Mouse (Mus musculus): ENCODE measurements at regions not wholly inside any gene's neighbourhood (a gene's known extent, or its start where the extent isn't known, plus 50 kb on each side); places are given as distances from the start of the nearest gene placed in this dataset.
"Not testable (repeated sequence)": the region's sequence is repeated elsewhere in the genome, so short reads cannot be mapped to it uniquely, and the experiment has no call there.

DNA sequence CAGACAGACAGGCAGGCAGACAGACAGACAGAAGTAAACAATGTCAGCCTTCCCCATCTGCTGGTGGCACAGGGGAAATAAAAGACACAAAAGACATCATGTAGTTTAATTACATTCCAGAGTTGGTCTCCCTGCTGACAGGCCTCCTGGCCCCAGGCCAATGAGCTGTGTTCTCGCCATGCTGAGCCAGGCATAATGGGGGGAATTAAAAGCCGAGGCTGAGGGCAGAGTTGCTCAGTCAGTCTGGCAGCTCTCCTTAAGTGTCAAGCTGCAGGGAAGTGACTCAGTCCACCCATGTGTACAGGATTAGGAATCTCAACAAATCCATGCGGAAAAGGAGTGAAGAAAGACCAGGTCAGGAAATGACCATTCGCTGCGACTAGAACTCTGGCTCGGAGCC lies 214.5 kb upstream of the Castor2 start:
- Histone ChIP-seq H3K4me1 (peaks cover 17% of the 10 kb centered on the region), H3K27ac (replicated peaks) (peak overlapping the region; percentile 69), H3K4me3 (no peak overlapping the region), H3K27me3 (replicated peaks) (peaks cover 8% of the 10 kb centered on the region; the same call in 1 of the 2 replicates), H3K4me2 (peak overlapping the region; percentile 22), H3K9ac (no peak overlapping the region), H3K36me3 (no peaks in the 10 kb centered on the region), H3K9me3 (no peaks in the 10 kb centered on the region)
- peak; percentile 66; the same call in 1 of the 2 replicates for ATAC-seq (ENCODE audit: extremely low read depth, insufficient number of reproducible peaks, low FRiP score, low TSS enrichment)
- whole genome bisulfite sequencing: 26% methylated on average over 6 of the region's 6 CpGs

GRCm38 (mm10) chr5:133884593-133884992 lies 214.9 kb upstream of the Castor2 start:
- Histone ChIP-seq H3K27ac (replicated peaks) (peak overlapping the region; percentile 69), H3K4me2 (peak overlapping the region; percentile 22; the same call in 1 of the 2 replicates), H3K36me3 (no peaks in the 10 kb centered on the region), H3K9me3 (no peaks in the 10 kb centered on the region), H3K27me3 (replicated peaks) (peaks cover 8% of the 10 kb centered on the region; the same call in 1 of the 2 replicates), H3K4me1 (peaks cover 17% of the 10 kb centered on the region), H3K4me3 (no peak overlapping the region), H3K9ac (no peak overlapping the region)
- ATAC-seq (ENCODE audit: extremely low read depth, insufficient number of reproducible peaks, low FRiP score, low TSS enrichment): no peak
- 57% methylated on average over 2 of the region's 2 CpGs for WGBS

DNA sequence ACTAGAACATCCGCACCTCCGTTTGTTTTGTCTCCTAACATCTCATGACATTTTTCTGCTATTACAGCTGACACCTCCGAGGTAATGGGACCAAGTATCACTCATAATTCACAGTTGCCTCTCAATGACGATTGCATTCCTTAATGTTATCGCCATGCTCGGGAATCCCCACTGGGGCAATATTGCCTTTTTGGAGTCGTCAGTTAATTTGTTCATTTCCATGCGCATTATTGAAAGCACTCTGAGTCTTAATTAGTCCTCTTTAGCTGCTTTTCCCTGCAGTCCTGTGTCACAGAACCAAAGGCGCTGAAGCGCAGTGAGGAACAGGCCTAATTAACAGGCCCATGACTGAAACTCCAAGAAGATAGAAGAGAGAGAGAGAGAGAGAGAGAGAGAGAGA lies 255.0 kb upstream of the Castor2 start:
- H3K4me2 ChIP-seq: no peak overlapping the region
- ATAC-seq (ENCODE audit: extremely low read depth, insufficient number of reproducible peaks, low FRiP score, low TSS enrichment): no peak
- no peak overlapping the region for H3K9ac ChIP-seq
- no peak overlapping the region for H3K4me3 ChIP-seq
- H3K27ac ChIP-seq (replicated peaks): no peak overlapping the region
- H3K4me1 ChIP-seq: no peaks in the 10 kb centered on the region
- H3K27me3 ChIP-seq (replicated peaks): peaks cover 16% of the 10 kb centered on the region
- no peaks in the 10 kb centered on the region for H3K36me3 ChIP-seq
- peaks cover 4% of the 10 kb centered on the region; the same call in 1 of the 2 replicates for H3K9me3 ChIP-seq
- WGBS: 66% methylated on average over 10 of the region's 10 CpGs

DNA sequence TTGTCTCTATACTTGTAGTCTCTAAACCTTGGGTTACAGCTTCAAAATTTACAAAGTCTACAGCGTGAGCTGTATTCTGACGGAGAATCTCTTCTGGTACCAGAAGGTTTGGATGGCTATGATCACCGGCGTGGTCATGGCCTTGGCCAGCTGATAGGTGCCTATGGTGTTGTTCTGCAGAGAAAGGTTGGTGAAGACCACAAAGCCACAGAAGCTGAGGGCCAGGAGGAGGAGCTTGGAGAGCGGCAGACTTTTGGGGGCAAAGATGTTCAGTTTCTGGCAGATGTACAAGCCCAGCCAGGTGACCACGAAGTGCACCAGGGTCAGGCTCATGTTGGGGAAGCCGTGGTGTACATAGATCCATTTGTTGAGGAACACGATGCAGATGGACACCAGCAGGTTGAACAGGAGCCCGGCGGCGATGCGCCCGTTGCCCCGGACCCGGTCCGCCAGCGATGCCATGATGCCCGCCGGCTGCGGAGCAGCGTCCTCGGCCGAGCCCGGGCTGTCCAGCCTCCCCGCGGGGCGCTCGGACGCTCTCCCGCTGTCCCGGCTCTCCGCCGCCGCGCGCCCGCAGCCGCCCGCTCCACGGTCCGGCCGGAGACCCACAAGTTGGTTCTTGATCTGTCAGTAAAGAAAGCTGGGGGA lies 257.3 kb upstream of the Castor2 start:
- not testable (repeated sequence) for H3K9me3 ChIP-seq; H3K27ac ChIP-seq (replicated peaks); H3K9ac ChIP-seq; H3K36me3 ChIP-seq; H3K4me1 ChIP-seq
- peak; percentile 58; the same call in 1 of the 2 replicates for ATAC-seq (ENCODE audit: extremely low read depth, insufficient number of reproducible peaks, low FRiP score, low TSS enrichment)
- Histone ChIP-seq H3K4me2 (peak overlapping the region; percentile 55), H3K27me3 (replicated peaks) (peaks cover 16% of the 10 kb centered on the region), H3K4me3 (peak overlapping the region; percentile 25; the same call in 1 of the 2 replicates)
- WGBS: 40% methylated on average over 15 of the region's 42 CpGs

DNA sequence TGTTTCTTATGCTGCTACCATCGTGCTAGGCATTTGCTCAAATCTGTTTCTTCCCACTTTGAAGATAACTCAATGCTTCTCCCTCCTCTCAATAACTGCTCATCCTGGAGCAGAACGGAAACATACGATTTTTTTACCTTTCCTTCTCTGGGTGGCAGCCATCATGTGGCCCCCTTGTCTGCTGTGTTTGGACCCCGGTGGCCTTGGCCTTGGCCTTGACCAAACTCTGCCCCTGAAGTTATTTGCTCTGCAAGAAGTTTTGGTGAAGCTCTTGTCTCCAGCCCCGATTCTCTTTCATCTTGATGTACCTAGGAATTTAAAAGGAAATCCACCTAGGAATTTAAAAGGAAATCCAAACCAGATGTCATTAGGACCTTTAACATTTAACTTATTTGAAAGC lies 261.2 kb upstream of the Castor2 start:
- 71% methylated on average over 5 of the region's 5 CpGs for WGBS
- ATAC-seq (ENCODE audit: extremely low read depth, insufficient number of reproducible peaks, low FRiP score, low TSS enrichment): no peak
- Histone ChIP-seq H3K27me3 (replicated peaks) (peaks cover 8% of the 10 kb centered on the region), H3K4me2 (no peak overlapping the region), H3K27ac (replicated peaks) (no peak overlapping the region), H3K4me3 (no peak overlapping the region), H3K9me3 (no peaks in the 10 kb centered on the region), H3K4me1 (no peaks in the 10 kb centered on the region), H3K9ac (no peak overlapping the region), H3K36me3 (no peaks in the 10 kb centered on the region)

GRCm38 (mm10) chr5:133833217-133833616 lies 266.3 kb upstream of the Castor2 start:
- H3K9me3 ChIP-seq: no peaks in the 10 kb centered on the region
- H3K36me3 ChIP-seq: no peaks in the 10 kb centered on the region
- WGBS: 86% methylated on average over 7 of the region's 7 CpGs
- H3K4me3 ChIP-seq: no peak overlapping the region
- no peak for ATAC-seq (ENCODE audit: extremely low read depth, insufficient number of reproducible peaks, low FRiP score, low TSS enrichment)
- no peak overlapping the region for H3K4me2 ChIP-seq
- H3K4me1 ChIP-seq: no peaks in the 10 kb centered on the region
- no peak overlapping the region for H3K9ac ChIP-seq
- no peaks in the 10 kb centered on the region for H3K27me3 ChIP-seq (replicated peaks)
- H3K27ac ChIP-seq (replicated peaks): no peak overlapping the region

DNA sequence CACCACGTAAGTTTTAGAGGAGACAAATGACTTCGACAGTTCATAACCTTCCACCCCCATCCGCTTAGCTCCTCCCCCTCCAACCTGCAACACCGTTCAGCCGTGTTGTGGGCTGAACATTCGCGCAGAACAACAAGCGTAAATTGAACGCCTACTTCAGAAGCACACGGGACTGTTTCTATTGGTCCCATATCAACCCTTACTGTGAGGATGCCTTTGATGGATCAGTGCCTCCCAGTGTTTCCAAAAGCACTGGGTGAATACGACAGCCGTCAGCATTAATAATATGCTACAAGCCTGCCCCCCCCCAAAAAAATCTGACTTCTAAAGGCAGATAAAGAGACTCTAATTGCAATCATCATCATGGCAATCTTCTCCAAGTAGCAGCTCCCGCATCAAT lies 271.3 kb upstream of the Castor2 start:
- H3K27me3 ChIP-seq (replicated peaks): no peaks in the 10 kb centered on the region
- 85% methylated on average over 13 of the region's 13 CpGs for WGBS
- H3K4me2 ChIP-seq: no peak overlapping the region
- no peak for ATAC-seq (ENCODE audit: extremely low read depth, insufficient number of reproducible peaks, low FRiP score, low TSS enrichment)
- no peaks in the 10 kb centered on the region for H3K9me3 ChIP-seq
- no peaks in the 10 kb centered on the region for H3K4me1 ChIP-seq
- H3K4me3 ChIP-seq: no peak overlapping the region
- H3K36me3 ChIP-seq: no peaks in the 10 kb centered on the region
- no peak overlapping the region for H3K9ac ChIP-seq
- no peak overlapping the region for H3K27ac ChIP-seq (replicated peaks)

DNA sequence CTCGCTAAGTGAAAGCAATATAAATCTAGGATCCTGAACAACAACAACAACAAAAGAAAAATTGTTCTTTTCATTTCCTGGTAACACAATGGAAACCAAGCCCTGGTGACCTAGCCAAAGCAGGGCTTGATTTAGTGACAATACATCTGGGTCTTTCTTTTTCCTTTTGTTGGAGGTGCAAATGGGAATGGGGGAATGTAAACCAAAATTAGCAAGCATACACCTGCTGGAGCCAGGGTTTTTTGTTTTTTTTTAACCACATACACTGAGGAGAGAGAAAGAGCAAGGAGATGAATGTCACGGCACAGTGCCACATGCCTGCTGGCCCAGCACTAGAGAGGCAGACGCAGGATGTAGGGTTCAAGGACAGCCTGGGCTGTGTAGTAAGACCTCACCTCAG lies 275.6 kb upstream of the Castor2 start:
- 71% methylated on average over 3 of the region's 3 CpGs for WGBS
- Histone ChIP-seq H3K9ac (no peak overlapping the region), H3K27ac (replicated peaks) (no peak overlapping the region)

DNA sequence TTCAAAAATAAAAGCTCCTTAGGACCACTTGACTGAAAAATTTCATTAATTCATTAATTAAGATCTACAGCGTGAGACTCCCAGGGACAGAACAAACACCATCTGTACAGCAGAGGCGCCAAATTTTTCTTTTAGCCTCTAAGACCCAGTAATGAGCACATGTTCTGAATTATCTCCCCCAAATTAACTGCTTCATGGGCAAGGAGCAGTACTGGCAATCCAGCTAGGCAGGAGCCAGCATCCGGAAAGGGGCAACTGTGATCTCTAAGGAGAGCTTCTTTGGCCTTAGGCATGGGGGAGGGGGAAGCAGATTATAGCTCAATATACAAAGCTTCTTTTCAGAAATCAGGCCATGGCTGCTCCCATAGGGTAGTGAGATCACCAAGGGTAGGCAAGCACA lies 278.2 kb upstream of the Castor2 start:
- Histone ChIP-seq H3K4me2 (no peak overlapping the region), H3K4me1 (no peaks in the 10 kb centered on the region), H3K27me3 (replicated peaks) (no peaks in the 10 kb centered on the region), H3K4me3 (no peak overlapping the region), H3K36me3 (no peaks in the 10 kb centered on the region), H3K9me3 (no peaks in the 10 kb centered on the region), H3K27ac (replicated peaks) (no peak overlapping the region), H3K9ac (no peak overlapping the region)
- WGBS: 68% methylated on average over 3 of the region's 3 CpGs
- ATAC-seq (ENCODE audit: extremely low read depth, insufficient number of reproducible peaks, low FRiP score, low TSS enrichment): no peak

More for the DNA sequence above, 275.6 kb upstream of the Castor2 start:
- Histone ChIP-seq H3K4me2 (no peak overlapping the region), H3K4me1 (no peaks in the 10 kb centered on the region), H3K27me3 (replicated peaks) (no peaks in the 10 kb centered on the region), H3K4me3 (no peak overlapping the region), H3K9me3 (no peaks in the 10 kb centered on the region), H3K36me3 (no peaks in the 10 kb centered on the region)
- no peak for ATAC-seq (ENCODE audit: extremely low read depth, insufficient number of reproducible peaks, low FRiP score, low TSS enrichment)

DNA sequence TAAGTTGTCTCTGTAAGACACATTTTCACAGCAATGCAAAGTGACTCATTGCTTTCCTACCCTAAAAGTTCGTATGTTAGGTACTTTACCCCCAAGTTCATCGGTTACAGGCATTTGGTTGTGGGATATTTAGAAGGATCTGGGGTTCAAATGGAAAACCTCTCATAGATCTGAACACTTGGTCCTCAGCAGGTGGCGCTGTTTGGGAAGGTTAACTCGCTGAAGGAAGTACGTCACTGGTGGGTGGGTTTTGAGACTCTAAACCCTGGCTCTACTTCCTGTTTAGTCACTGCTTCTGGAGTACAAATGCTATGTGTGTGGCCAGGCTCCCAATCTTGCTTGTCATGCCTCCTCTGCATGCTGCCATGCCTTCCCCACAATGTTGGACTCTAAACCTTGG lies 284.0 kb upstream of the Castor2 start:
- WGBS: 78% methylated on average over 5 of the region's 5 CpGs
- Histone ChIP-seq H3K36me3 (no peaks in the 10 kb centered on the region), H3K4me3 (no peak overlapping the region), H3K4me1 (no peaks in the 10 kb centered on the region), H3K27me3 (replicated peaks) (no peaks in the 10 kb centered on the region), H3K4me2 (no peak overlapping the region), H3K9me3 (no peaks in the 10 kb centered on the region), H3K9ac (no peak overlapping the region), H3K27ac (replicated peaks) (no peak overlapping the region)
- ATAC-seq (ENCODE audit: extremely low read depth, insufficient number of reproducible peaks, low FRiP score, low TSS enrichment): no peak

- no peak for ATAC-seq (ENCODE audit: extremely low read depth, insufficient number of reproducible peaks, low FRiP score, low TSS enrichment)
Measured at GRCm38 (mm10) chr5:133814436-133814835, 285.1 kb upstream of the Castor2 start.

DNA sequence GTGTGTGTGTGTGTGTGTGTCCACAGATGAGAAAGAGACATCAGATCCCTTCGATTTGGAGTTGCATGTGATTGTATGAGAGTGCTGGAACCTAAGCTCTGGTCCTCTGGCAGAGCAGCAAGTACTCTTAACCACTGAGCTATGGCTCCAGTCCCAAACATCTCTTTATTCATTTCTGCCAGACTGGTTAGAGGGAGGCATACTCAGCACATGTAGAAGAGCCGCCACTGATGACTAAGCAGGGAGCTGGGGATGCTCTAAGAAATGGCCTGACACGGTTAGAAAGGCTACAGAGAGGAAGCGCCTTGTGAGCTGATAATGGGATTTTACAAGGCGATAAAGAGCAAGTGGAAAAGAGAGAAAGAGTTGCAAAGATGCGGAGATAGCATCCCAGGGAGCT lies 287.3 kb upstream of the Castor2 start:
- Histone ChIP-seq H3K4me1 (no peaks in the 10 kb centered on the region), H3K9ac (no peak overlapping the region), H3K27ac (replicated peaks) (no peak overlapping the region), H3K9me3 (no peaks in the 10 kb centered on the region), H3K4me3 (no peak overlapping the region), H3K4me2 (no peak overlapping the region), H3K36me3 (no peaks in the 10 kb centered on the region), H3K27me3 (replicated peaks) (no peaks in the 10 kb centered on the region)
- ATAC-seq (ENCODE audit: extremely low read depth, insufficient number of reproducible peaks, low FRiP score, low TSS enrichment): no peak
- WGBS: 33% methylated on average over 6 of the region's 6 CpGs

More at GRCm38 (mm10) chr5:133814436-133814835, 285.1 kb upstream of the Castor2 start:
- Histone ChIP-seq H3K4me2 (no peak overlapping the region), H3K9ac (no peak overlapping the region), H3K27ac (replicated peaks) (no peak overlapping the region), H3K4me1 (no peaks in the 10 kb centered on the region), H3K36me3 (no peaks in the 10 kb centered on the region), H3K27me3 (replicated peaks) (no peaks in the 10 kb centered on the region), H3K9me3 (no peaks in the 10 kb centered on the region), H3K4me3 (no peak overlapping the region)
- WGBS: 61% methylated on average over 6 of the region's 6 CpGs

Data from heart, embryonic 13.5 days (tissue).